Mouse (Mus musculus) hindbrain, embryonic 10.5 days (tissue): Measurements from ENCODE around the gene Syngr2. TPM values are rescaled to one million over a fixed set of nuclear protein-coding genes. Genes with fewer than 3 reads are reported as not detected.

ENCODE experiments used
- DNase-seq: peaks from one replicate; pipeline ENCODE4 v3.0.0-alpha.2; 2017; ENCODE audit warnings: low spot score
- H3K27ac ChIP-seq: fragments of 300-500 bp; sonication (generic); 2 replicates; pipeline ENCODE4 v1.5.1; 2016; ENCODE audit warnings: mild to moderate bottlenecking, moderate library complexity
- H3K27me3 ChIP-seq: fragments of 300-500 bp; sonication (generic); 2 replicates; pipeline ENCODE4 v1.6.1; 2016; ENCODE audit warnings: mild to moderate bottlenecking; ENCODE audit not compliant: poor library complexity, insufficient read depth, severe bottlenecking
- H3K36me3 ChIP-seq: fragments of 300-500 bp; sonication (generic); 2 replicates; pipeline ENCODE4 v1.6.1; 2016; ENCODE audit warnings: mild to moderate bottlenecking, moderate library complexity
- H3K4me1 ChIP-seq: fragments of 300-500 bp; sonication (generic); replicated peaks from 2 replicates; pipeline ENCODE4 v1.6.1; 2016; ENCODE audit warnings: mild to moderate bottlenecking
- H3K4me3 ChIP-seq: fragments of 300-500 bp; sonication (generic); 2 replicates; pipeline ENCODE4 v1.5.1; 2016; ENCODE audit warnings: mild to moderate bottlenecking, moderate library complexity
- H3K9me3 ChIP-seq: fragments of 300-500 bp; sonication (generic); 2 replicates; pipeline ENCODE4 v1.6.1; 2016; ENCODE audit warnings: mild to moderate bottlenecking, moderate library complexity
- WGBS: fragments of 180-500 bp; shearing (Covaris S2); methylation state at CpG from one replicate; pipeline ENCODE4 v1.1.7; 2016; 5-methylcytosine and 5-hydroxymethylcytosine counted together
- polyA plus RNA-seq: library from polyadenylated mRNA; unstranded; fragments of >200 nt; fragmentation: Nextera tagmentation; extraction: Ambion mirVana; gene quantifications from 2 replicates; pipeline ENCODE4 v1.2.1, GENCODE M21; 2016

Gene Syngr2
- polyA plus RNA-seq = 33.7 and 42.3 TPM in 2 replicates

DNA sequence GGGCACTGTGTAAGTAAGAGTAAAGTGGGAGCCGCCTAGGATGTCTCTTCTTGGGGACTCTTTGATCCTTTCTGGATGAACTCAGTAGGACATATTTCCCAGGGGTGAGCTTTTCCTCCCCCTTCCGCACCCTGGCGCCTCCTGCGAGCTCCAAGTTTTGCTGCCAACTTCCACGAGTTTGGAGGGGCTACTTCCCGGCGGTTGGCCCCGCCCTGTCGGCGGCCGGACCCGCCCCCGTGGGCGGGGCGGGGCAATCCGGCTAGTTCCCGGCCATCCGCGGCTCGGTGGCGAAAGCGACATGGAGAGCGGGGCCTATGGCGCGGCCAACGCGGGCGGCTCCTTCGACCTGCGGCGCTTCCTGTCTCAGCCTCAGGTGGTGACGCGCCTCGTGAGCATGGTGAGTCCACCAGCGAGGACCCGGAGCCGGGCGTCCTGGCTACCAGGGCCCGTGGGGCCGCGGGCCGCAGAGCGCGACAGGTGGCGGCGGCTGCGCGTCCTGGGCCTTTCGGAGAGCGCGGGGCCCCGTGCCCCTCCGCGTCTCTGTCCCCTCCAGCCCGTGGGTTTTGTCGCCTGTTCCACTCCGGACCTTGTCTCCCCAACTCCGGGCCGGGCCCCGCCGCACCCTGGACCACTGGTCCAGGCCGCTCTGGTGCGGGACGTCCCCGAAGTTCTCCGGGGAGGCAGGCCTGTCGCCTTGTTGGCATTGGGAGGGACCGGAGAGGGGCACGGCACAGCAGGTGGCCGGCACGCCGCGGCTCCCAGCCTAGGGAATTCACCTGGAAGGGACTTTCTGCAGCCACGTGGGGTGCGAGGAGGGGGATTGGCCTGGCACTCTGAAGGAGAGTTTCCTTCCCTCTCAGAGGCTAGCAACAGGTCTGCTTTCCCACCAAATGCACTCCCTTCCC lies at the start of gene Syngr2, which contains the start of gene Gm20708:
Gene Syngr2 (plus strand): TSS at position 262 of the 905 bp plus-strand sequence.
Gene Gm20708 (plus strand): TSS at position 262 of the 905 bp plus-strand sequence.
- peaks cover 28% of the 10 kb centered on the region for H3K4me1 ChIP-seq
- peak; percentile 84 for DNase-seq
- H3K36me3 ChIP-seq = peaks cover 33% of the 10 kb centered on the region
- peak within 1 kb of the TSS; percentile 84 for H3K27ac ChIP-seq
- no peaks in the 10 kb centered on the region for H3K9me3 ChIP-seq
- no peaks in the 10 kb centered on the region for H3K27me3 ChIP-seq
- under 1% methylated on average over 75 of the region's 75 CpGs for WGBS
- H3K4me3 ChIP-seq = peak within 1 kb of the TSS; percentile 90

- Histone ChIP-seq H3K27me3 (no peaks in the 10 kb centered on the region), H3K36me3 (peaks cover 96% of the 10 kb centered on the region), H3K9me3 (no peaks in the 10 kb centered on the region), H3K4me1 (no peaks in the 10 kb centered on the region), H3K27ac (no peak overlapping the region), H3K4me3 (no peak overlapping the region)
- 96% methylated on average over 26 of the region's 26 CpGs for WGBS
- no peak for DNase-seq
These were observed 48.9 kb upstream of the Syngr2 start for GRCm38 (mm10) chr11:117760374-117761119.

DNA sequence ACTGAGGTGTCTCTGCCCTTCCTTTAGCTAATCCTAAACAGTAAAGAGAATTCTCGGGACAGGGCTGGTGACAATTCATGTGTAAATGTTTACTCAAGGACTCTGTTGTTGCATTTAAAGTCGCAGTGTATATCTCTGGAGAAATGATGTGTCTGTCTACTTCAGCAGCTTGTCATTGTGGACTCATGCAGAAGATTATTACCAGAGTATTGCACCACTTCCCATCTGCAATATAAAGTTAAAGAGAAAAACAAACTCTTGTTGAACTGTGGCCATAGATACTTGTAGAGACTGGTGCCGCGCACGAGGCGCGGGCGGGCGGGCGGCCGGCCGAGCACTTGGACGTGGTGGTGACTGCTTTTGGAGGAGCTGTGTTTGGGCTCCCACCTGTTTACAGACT lies 47.7 kb upstream of the Syngr2 start:
- Histone ChIP-seq H3K4me3 (no peak overlapping the region), H3K4me1 (no peaks in the 10 kb centered on the region), H3K36me3 (peaks cover 96% of the 10 kb centered on the region), H3K27me3 (no peaks in the 10 kb centered on the region), H3K27ac (no peak overlapping the region), H3K9me3 (no peaks in the 10 kb centered on the region)
- no peak for DNase-seq
- WGBS = 94% methylated on average over 13 of the region's 13 CpGs

- 94% methylated on average over 12 of the region's 12 CpGs for WGBS
- peaks cover 92% of the 10 kb centered on the region for H3K36me3 ChIP-seq
- no peaks in the 10 kb centered on the region for H3K27me3 ChIP-seq
- H3K4me3 ChIP-seq = no peak overlapping the region
- H3K27ac ChIP-seq = no peak overlapping the region
- no peak for DNase-seq
- no peaks in the 10 kb centered on the region for H3K4me1 ChIP-seq
- no peaks in the 10 kb centered on the region for H3K9me3 ChIP-seq
These were observed 47.2 kb upstream of the Syngr2 start for GRCm38 (mm10) chr11:117762246-117762645.

- WGBS = 91% methylated on average over 9 of the region's 9 CpGs
- DNase-seq = no peak
- H3K4me1 ChIP-seq = peaks cover 5% of the 10 kb centered on the region; the same call in 1 of the 2 replicates
- no peak overlapping the region for H3K27ac ChIP-seq
- H3K36me3 ChIP-seq = peaks cover 76% of the 10 kb centered on the region
- H3K4me3 ChIP-seq = no peak overlapping the region
- no peaks in the 10 kb centered on the region for H3K9me3 ChIP-seq
- H3K27me3 ChIP-seq = no peaks in the 10 kb centered on the region
These were observed 45.1 kb upstream of the Syngr2 start for GRCm38 (mm10) chr11:117764319-117764718.

DNA sequence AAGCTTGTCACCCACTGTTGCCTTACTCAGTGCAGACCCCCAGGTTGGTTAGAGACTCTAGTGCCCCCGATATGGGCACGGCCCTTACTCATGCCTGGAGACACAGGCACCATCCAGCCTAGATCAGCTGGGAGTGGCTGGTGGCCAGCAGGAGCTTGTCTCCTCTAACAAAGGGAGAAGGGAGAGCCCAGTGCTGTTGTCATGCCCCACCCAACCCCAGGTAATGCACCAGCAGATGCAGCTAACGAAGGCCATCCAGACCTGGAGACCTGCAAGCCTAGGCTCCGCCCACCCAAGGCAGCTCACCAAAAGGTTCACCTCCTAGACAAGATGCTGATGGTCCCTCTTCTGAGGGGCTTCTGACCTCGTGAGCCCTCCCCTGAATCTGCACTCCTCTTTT lies 44.1 kb upstream of the Syngr2 start:
- Histone ChIP-seq H3K36me3 (peaks cover 75% of the 10 kb centered on the region), H3K9me3 (no peaks in the 10 kb centered on the region), H3K27me3 (no peaks in the 10 kb centered on the region), H3K27ac (peak overlapping the region; percentile 23; the same call in 1 of the 2 replicates), H3K4me3 (no peak overlapping the region), H3K4me1 (peaks cover 9% of the 10 kb centered on the region; the same call in 1 of the 2 replicates)
- no peak for DNase-seq
- 87% methylated on average over 5 of the region's 5 CpGs for WGBS

GRCm38 (mm10) chr11:117766275-117766674 lies 43.2 kb upstream of the Syngr2 start:
- 85% methylated on average over 3 of the region's 3 CpGs for WGBS
- Histone ChIP-seq H3K4me1 (peaks cover 9% of the 10 kb centered on the region; the same call in 1 of the 2 replicates), H3K27ac (no peak overlapping the region), H3K9me3 (no peaks in the 10 kb centered on the region), H3K36me3 (peaks cover 67% of the 10 kb centered on the region), H3K4me3 (no peak overlapping the region), H3K27me3 (no peaks in the 10 kb centered on the region)
- DNase-seq = no peak

DNA sequence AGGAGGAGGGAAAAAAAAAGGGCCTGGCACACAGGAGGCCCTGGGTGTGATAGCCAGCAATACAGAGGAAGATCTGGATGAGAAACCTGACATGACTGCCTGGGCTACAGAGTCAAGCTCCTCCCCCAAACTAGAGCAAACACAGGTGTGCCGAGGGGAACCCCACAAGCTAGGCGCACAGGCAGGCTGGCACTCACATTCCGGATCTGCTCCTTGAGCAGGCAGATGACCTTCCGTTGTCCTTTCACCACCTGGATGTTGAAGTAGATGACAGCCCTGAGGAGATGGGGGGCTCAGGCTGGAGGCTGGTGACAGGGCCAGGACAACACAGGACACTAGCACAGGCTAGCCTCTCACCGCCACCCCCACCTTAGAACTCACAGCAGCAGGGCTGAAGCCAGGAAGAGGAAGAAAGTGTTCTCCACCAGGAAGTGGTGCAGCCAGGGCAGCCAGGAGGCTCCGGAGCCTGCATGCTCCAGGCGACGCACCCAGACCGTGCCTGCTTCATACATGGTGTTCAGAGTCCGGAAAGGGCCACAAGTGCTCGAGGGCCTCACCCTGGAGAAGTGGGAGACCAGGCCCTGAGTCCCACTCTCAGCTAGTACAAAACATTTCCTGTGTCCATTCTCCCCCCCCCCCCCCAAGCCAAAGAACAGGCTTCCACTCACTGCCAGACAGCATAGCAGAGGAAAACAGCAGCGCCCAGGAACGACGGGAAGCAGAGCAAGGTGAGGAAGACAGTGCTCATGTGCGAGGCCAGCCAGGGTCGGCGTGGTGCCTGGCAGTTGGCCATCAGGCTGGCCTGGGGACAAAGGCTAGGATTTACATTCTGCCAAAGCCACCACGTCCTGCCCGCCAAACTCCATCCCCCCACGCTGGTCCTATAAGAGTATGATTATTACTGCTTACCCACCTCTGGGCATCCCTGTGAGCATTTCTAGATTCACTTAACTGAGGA lies 40.5 kb upstream of the Syngr2 start:
- DNase-seq = peak; percentile 2
- no peaks in the 10 kb centered on the region for H3K9me3 ChIP-seq
- 89% methylated on average over 20 of the region's 20 CpGs for WGBS
- H3K4me1 ChIP-seq = peaks cover 9% of the 10 kb centered on the region; the same call in 1 of the 2 replicates
- H3K4me3 ChIP-seq = no peak overlapping the region
- H3K36me3 ChIP-seq = peaks cover 59% of the 10 kb centered on the region
- H3K27ac ChIP-seq = peak overlapping the region; percentile 62
- H3K27me3 ChIP-seq = no peaks in the 10 kb centered on the region

- WGBS = 90% methylated on average over 7 of the region's 7 CpGs
- H3K27ac ChIP-seq = peak overlapping the region; percentile 62; the same call in 1 of the 2 replicates
- DNase-seq = no peak
These were observed 39.8 kb upstream of the Syngr2 start for GRCm38 (mm10) chr11:117769683-117770047.

GRCm38 (mm10) chr11:117770407-117770806 lies 39.1 kb upstream of the Syngr2 start:
- H3K27me3 ChIP-seq = no peaks in the 10 kb centered on the region
- peaks cover 9% of the 10 kb centered on the region; the same call in 1 of the 2 replicates for H3K4me1 ChIP-seq
- no peaks in the 10 kb centered on the region for H3K9me3 ChIP-seq
- no peak overlapping the region for H3K4me3 ChIP-seq
- H3K36me3 ChIP-seq = peaks cover 55% of the 10 kb centered on the region
- 86% methylated on average over 10 of the region's 10 CpGs for WGBS
- H3K27ac ChIP-seq = 0 out of 2 replicates have a peak overlapping the region, but pooled peaks have one; percentile 3
- no peak for DNase-seq

More at GRCm38 (mm10) chr11:117769683-117770047, 39.8 kb upstream of the Syngr2 start:
- no peaks in the 10 kb centered on the region for H3K27me3 ChIP-seq
- H3K4me1 ChIP-seq = peaks cover 9% of the 10 kb centered on the region; the same call in 1 of the 2 replicates
- H3K9me3 ChIP-seq = no peaks in the 10 kb centered on the region
- peaks cover 55% of the 10 kb centered on the region for H3K36me3 ChIP-seq
- no peak overlapping the region for H3K4me3 ChIP-seq

- peak overlapping the region; percentile 40; the same call in 1 of the 2 replicates for H3K27ac ChIP-seq
- H3K9me3 ChIP-seq = no peaks in the 10 kb centered on the region
- WGBS = 96% methylated on average over 7 of the region's 7 CpGs
- DNase-seq = no peak
- H3K27me3 ChIP-seq = no peaks in the 10 kb centered on the region
- peaks cover 47% of the 10 kb centered on the region for H3K36me3 ChIP-seq
- no peak overlapping the region for H3K4me3 ChIP-seq
- H3K4me1 ChIP-seq = peaks cover 10% of the 10 kb centered on the region
These were observed 37.1 kb upstream of the Syngr2 start for GRCm38 (mm10) chr11:117772352-117772751.

GRCm38 (mm10) chr11:117774925-117775324 lies 34.5 kb upstream of the Syngr2 start:
- Histone ChIP-seq H3K4me1 (peaks cover 26% of the 10 kb centered on the region), H3K27ac (no peak overlapping the region), H3K4me3 (no peak overlapping the region), H3K9me3 (no peaks in the 10 kb centered on the region), H3K36me3 (peaks cover 36% of the 10 kb centered on the region), H3K27me3 (peaks cover 14% of the 10 kb centered on the region)
- DNase-seq = no peak
- 95% methylated on average over 10 of the region's 10 CpGs for WGBS
